Mouse (Mus musculus) heart, postnatal 14 days (tissue): ENCODE measurements around the gene Cacna2d3. TPM values are rescaled to one million over a fixed set of nuclear protein-coding genes. Genes with fewer than 3 reads are reported as not detected.

ENCODE experiments used
- DNase-seq, 2 experiments: peaks; one replicate each; pipeline ENCODE4 v3.0.0; 2021 to 2022
- intact Hi-C: fragments of 180-260 bp; cut with DNase I; formaldehyde crosslinking; loops from one replicate; pipeline ENCODE4 v1.15.1; 2025
- total RNA-seq, 2 experiments: library from RNA; stranded (reverse); gene quantifications; 2 replicates each; pipeline ENCODE4 v1.2.3; 2021

Gene Cacna2d3
- total RNA-seq, 2 experiments from 2014 or later, result 0.07 to 0.17 TPM

- no peak for DNase-seq
- intact Hi-C loops, result no loop called here
Observed at GRCm38 (mm10) chr14:28966881-28967280, 754.8 kb downstream of the Cacna2d3 start.

GRCm38 (mm10) chr14:28961379-28961778 is 760.3 kb downstream of the Cacna2d3 start:
- no peak for DNase-seq
- intact Hi-C loops, result no loop called here

- no peak for DNase-seq
- intact Hi-C loops, result no loop called here
Observed at GRCm38 (mm10) chr14:28959042-28959441, 762.6 kb downstream of the Cacna2d3 start.

- intact Hi-C loops, result no loop called here
- DNase-seq, result peak; percentile 5 to 27
Observed at GRCm38 (mm10) chr14:28958131-28959015, 763.3 kb downstream of the Cacna2d3 start.

GRCm38 (mm10) chr14:28955181-28955580 is 766.5 kb downstream of the Cacna2d3 start:
- intact Hi-C loops, result no loop called here
- DNase-seq, result no peak

GRCm38 (mm10) chr14:28954588-28954987 is 767.1 kb downstream of the Cacna2d3 start:
- no peak for DNase-seq
- intact Hi-C loops, result loop anchor here (5.0 kb wide), 2 partner anchors 118 to 138 kb away; no protein-coding TSS in a partner anchor

- DNase-seq, result no peak
- intact Hi-C loops, result loop anchor here (5.0 kb wide), 2 partner anchors 118 to 138 kb away; no protein-coding TSS in a partner anchor
Observed at GRCm38 (mm10) chr14:28954086-28954485, 767.6 kb downstream of the Cacna2d3 start.

- DNase-seq, result no peak
- intact Hi-C loops, result loop anchor here (5.0 kb wide), 2 partner anchors 119 to 139 kb away; no protein-coding TSS in a partner anchor
Observed at GRCm38 (mm10) chr14:28953409-28953808, 768.3 kb downstream of the Cacna2d3 start.

- intact Hi-C loops, result loop anchor here (5.0 kb wide), 2 partner anchors 122 to 142 kb away; no protein-coding TSS in a partner anchor
- DNase-seq, result no peak
Observed at GRCm38 (mm10) chr14:28950499-28950898, 771.2 kb downstream of the Cacna2d3 start.

GRCm38 (mm10) chr14:28949785-28950184 is 771.9 kb downstream of the Cacna2d3 start:
- peak in 1 of 2 experiments; percentile 14 for DNase-seq
- intact Hi-C loops, result loop anchor here (5.0 kb wide), 2 partner anchors 123 to 143 kb away; no protein-coding TSS in a partner anchor

- no peak for DNase-seq
- intact Hi-C loops, result no loop called here
Observed at GRCm38 (mm10) chr14:28948019-28948850, 773.4 kb downstream of the Cacna2d3 start.

- DNase-seq, result no peak
Observed at GRCm38 (mm10) chr14:28932746-28933293, 788.8 kb downstream of the Cacna2d3 start.

GRCm38 (mm10) chr14:28923180-28923961 is 798.3 kb downstream of the Cacna2d3 start:
- intact Hi-C loops, result no loop called here
- DNase-seq, result peak in 1 of 2 experiments; percentile 5

More at GRCm38 (mm10) chr14:28932746-28933293, 788.8 kb downstream of the Cacna2d3 start:
- intact Hi-C loops, result no loop called here

GRCm38 (mm10) chr14:28918871-28919270 is 802.8 kb downstream of the Cacna2d3 start:
- intact Hi-C loops, result no loop called here
- no peak for DNase-seq

- DNase-seq, result no peak
- intact Hi-C loops, result no loop called here
Observed at GRCm38 (mm10) chr14:28915004-28915403, 806.7 kb downstream of the Cacna2d3 start.

GRCm38 (mm10) chr14:28907659-28908058 is 814.0 kb downstream of the Cacna2d3 start:
- intact Hi-C loops, result no loop called here
- no peak for DNase-seq

GRCm38 (mm10) chr14:28892530-28892929 is 829.1 kb downstream of the Cacna2d3 start:
- intact Hi-C loops, result no loop called here
- DNase-seq, result no peak

GRCm38 (mm10) chr14:28887373-28887772 is 834.3 kb downstream of the Cacna2d3 start:
- intact Hi-C loops, result no loop called here
- no peak for DNase-seq

- no peak for DNase-seq
- intact Hi-C loops, result no loop called here
Observed at GRCm38 (mm10) chr14:28886661-28887060, 835.0 kb downstream of the Cacna2d3 start.

- intact Hi-C loops, result no loop called here
- DNase-seq, result no peak
Observed at GRCm38 (mm10) chr14:28870983-28871382, 850.7 kb downstream of the Cacna2d3 start.
